Mouse (Mus musculus) natural killer cell, adult 2 months (primary cell): Measurements from ENCODE around the gene Gstm7.

Experiments used
- DNase-seq, 2 experiments: peaks; one replicate each; pipeline ENCODE4 v3.0.0; 2022; ENCODE audit warnings: low spot score in 2 of 2

Gene Gstm7

DNA sequence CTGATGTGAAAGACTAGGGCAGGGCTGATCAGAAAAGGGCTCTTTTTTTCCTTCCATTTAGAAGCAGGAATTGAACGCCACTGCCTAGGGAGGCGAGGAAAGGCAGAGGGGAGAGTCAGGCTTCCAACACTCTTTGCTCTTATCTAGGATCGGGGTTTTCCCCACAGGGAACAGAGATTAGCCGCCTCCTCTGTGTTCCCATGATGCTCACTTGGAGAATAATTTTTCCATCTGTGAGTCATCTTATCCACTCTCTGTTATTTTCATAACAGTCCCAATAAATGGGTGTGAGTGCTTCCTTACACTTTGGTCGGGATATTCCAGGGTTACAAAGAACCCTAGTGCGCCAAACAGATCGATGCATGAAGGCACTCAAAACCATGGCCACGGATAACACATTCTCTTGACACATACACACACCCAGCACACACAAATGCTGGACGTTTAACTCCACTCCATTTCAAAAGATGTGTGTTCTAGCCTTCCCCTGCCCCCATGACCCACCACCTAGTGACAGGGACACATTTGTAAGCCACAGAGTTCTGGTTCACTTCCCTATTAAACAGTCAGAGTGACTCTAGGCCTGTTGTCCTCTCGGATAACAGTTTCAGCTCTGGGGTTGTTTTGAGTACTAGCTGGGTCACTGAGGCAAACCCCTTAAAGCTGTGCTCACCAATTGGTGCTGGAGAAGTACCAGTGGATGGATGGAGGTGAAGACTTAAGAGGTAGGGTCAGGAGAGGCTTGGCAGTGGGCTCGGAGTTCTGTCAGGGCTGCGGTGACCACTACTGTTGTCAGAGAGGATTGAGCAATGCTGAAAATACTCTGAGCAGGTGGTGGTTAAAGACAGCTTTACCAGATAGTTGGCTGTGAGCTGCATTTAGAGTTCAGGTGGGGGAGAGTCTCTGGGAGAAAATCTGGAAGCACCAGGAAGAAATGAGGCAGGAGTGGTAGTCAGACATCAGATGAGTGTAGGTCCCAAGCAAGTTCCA is 53.6 kb downstream of the Gstm7 start:
- DNase-seq = no peak

GRCm38 (mm10) chr3:107877005-107877404 is 54.6 kb downstream of the Gstm7 start, which contains the start of gene Eps8l3:
TSS of gene Eps8l3 (plus strand) at chr3:107877229.
- DNase-seq = no peak
